Mouse (Mus musculus): ENCODE data around the gene Borcs8. TPM values are rescaled to one million over a fixed set of nuclear protein-coding genes. Genes with fewer than 3 reads are reported as not detected.

The Borcs8 gene
- polyA plus RNA-seq, 2 experiments: 25.4 to 27.1 TPM

GRCm38 (mm10) chr8:70147678-70148607 is 8.6 kb downstream of the Borcs8 start:
- H3K27me3 ChIP-seq (ENCODE audit: control insufficient read depth, insufficient read depth, low read length): no peaks in the 10 kb centered on the region
- H3K4me2 ChIP-seq (ENCODE audit: low read depth): no peak overlapping the region
- no peak for TF ChIP-seq CTCF (IDR thresholded peaks at IDR 0.05; ENCODE audit: low read depth)
- TF ChIP-seq EP300 (IDR thresholded peaks at IDR 0.05; ENCODE audit: low read depth): no peak
- DNase-seq (ENCODE audit: low read depth in 3 of 3, low spot score in 3 of 3): no peak
- no peak overlapping the region for H3K27ac ChIP-seq
- WGBS (ENCODE audit: insufficient replicate concordance): 57% methylated on average over 7 of the region's 7 CpGs
- H3K4me3 ChIP-seq (ENCODE audit: insufficient read depth in 1 of 2, low read depth in 2 of 2, low read length in 2 of 2): no peak overlapping the region
- no peaks in the 10 kb centered on the region for H3K9me3 ChIP-seq (ENCODE audit: control insufficient read depth, low read length)
- ATAC-seq (ENCODE audit: insufficient read depth): no peak
- peaks cover 0 to 4% of the 10 kb centered on the region in 2 experiments; a peak in 1 of 4 replicates for H3K4me1 ChIP-seq (replicated peaks; ENCODE audit: control insufficient read depth in 2 of 2, insufficient read depth in 2 of 2, low read length in 1 of 2)
- H3K36me3 ChIP-seq (replicated peaks; ENCODE audit: control insufficient read depth, insufficient read depth, low read depth): no peaks in the 10 kb centered on the region
- no peak overlapping the region for H3K9ac ChIP-seq (replicated peaks)

GRCm38 (mm10) chr8:70150158-70150557 is 10.9 kb downstream of the Borcs8 start:
- no peak for DNase-seq (ENCODE audit: low read depth in 3 of 3, low spot score in 3 of 3)
- Histone ChIP-seq H3K27ac (no peak overlapping the region), H3K9me3 (ENCODE audit: control insufficient read depth, low read length) (no peaks in the 10 kb centered on the region), H3K27me3 (ENCODE audit: control insufficient read depth, insufficient read depth, low read length) (no peaks in the 10 kb centered on the region), H3K4me2 (ENCODE audit: low read depth) (no peak overlapping the region; the same call in 1 of the 2 replicates), H3K9ac (replicated peaks) (no peak overlapping the region), H3K4me3 (ENCODE audit: insufficient read depth in 1 of 2, low read depth in 2 of 2, low read length in 2 of 2) (no peak overlapping the region), H3K4me1 (replicated peaks; ENCODE audit: control insufficient read depth in 2 of 2, insufficient read depth in 2 of 2, low read length in 1 of 2) (peaks cover 0 to 4% of the 10 kb centered on the region in 2 experiments; a peak in 1 of 4 replicates), H3K36me3 (replicated peaks; ENCODE audit: control insufficient read depth, insufficient read depth, low read depth) (no peaks in the 10 kb centered on the region)
- TF ChIP-seq CTCF (IDR thresholded peaks at IDR 0.05; ENCODE audit: low read depth): no peak
- TF ChIP-seq EP300 (IDR thresholded peaks at IDR 0.05; ENCODE audit: low read depth): no peak
- 0 out of 2 replicates have a peak, but pooled peaks have one; percentile 34 for ATAC-seq (ENCODE audit: insufficient read depth)
- 25% methylated on average over 13 of the region's 13 CpGs for WGBS (ENCODE audit: insufficient replicate concordance)

GRCm38 (mm10) chr8:70152537-70153257 is 13.4 kb downstream of the Borcs8 start:
- no peaks in the 10 kb centered on the region for H3K9me3 ChIP-seq (ENCODE audit: control insufficient read depth, low read length)
- DNase-seq (ENCODE audit: low read depth in 3 of 3, low spot score in 3 of 3) (peak; percentile 65 to 73 (median 70)), ATAC-seq (ENCODE audit: insufficient read depth) (peak; percentile 89)
- H3K36me3 ChIP-seq (replicated peaks; ENCODE audit: control insufficient read depth, insufficient read depth, low read depth): no peaks in the 10 kb centered on the region
- no peak overlapping the region for H3K27ac ChIP-seq
- TF ChIP-seq EP300 (IDR thresholded peaks at IDR 0.05; ENCODE audit: low read depth) (no peak), CTCF (IDR thresholded peaks at IDR 0.05; ENCODE audit: low read depth) (no peak)
- H3K4me3 ChIP-seq (ENCODE audit: insufficient read depth in 1 of 2, low read depth in 2 of 2, low read length in 2 of 2): no peak overlapping the region
- no peaks in the 10 kb centered on the region for H3K27me3 ChIP-seq (ENCODE audit: control insufficient read depth, insufficient read depth, low read length)
- H3K4me2 ChIP-seq (ENCODE audit: low read depth): peak overlapping the region; percentile 55
- WGBS (ENCODE audit: insufficient replicate concordance): 15% methylated on average over 22 of the region's 22 CpGs
- H3K4me1 ChIP-seq (replicated peaks; ENCODE audit: control insufficient read depth in 2 of 2, insufficient read depth in 2 of 2, low read length in 1 of 2): peaks cover 0 to 4% of the 10 kb centered on the region in 2 experiments; a peak in 1 of 4 replicates
- H3K9ac ChIP-seq (replicated peaks): no peak overlapping the region

GRCm38 (mm10) chr8:70157240-70157800 is 18.0 kb downstream of the Borcs8 start:
- DNase-seq (ENCODE audit: low read depth in 3 of 3, low spot score in 3 of 3) (no peak), ATAC-seq (ENCODE audit: insufficient read depth) (no peak)
- Histone ChIP-seq H3K4me3 (ENCODE audit: insufficient read depth in 1 of 2, low read depth in 2 of 2, low read length in 2 of 2) (no peak overlapping the region), H3K27ac (no peak overlapping the region), H3K9ac (replicated peaks) (no peak overlapping the region), H3K36me3 (replicated peaks; ENCODE audit: control insufficient read depth, insufficient read depth, low read depth) (no peaks in the 10 kb centered on the region), H3K9me3 (ENCODE audit: control insufficient read depth, low read length) (no peaks in the 10 kb centered on the region), H3K27me3 (ENCODE audit: control insufficient read depth, insufficient read depth, low read length) (no peaks in the 10 kb centered on the region; the same call in 1 of the 2 replicates), H3K4me1 (replicated peaks; ENCODE audit: control insufficient read depth in 2 of 2, insufficient read depth in 2 of 2, low read length in 1 of 2) (peaks cover under 1 to 2% of the 10 kb centered on the region in 2 experiments; a peak in 2 of 4 replicates), H3K4me2 (ENCODE audit: low read depth) (no peak overlapping the region)
- 71% methylated on average over 1 of the region's 1 CpGs for WGBS (ENCODE audit: insufficient replicate concordance)
- TF ChIP-seq CTCF (IDR thresholded peaks at IDR 0.05; ENCODE audit: low read depth) (no peak), EP300 (IDR thresholded peaks at IDR 0.05; ENCODE audit: low read depth) (no peak)

Measured in liver, embryonic 14.5 days (tissue).